Comparison of ENCODE assay signal across 9 mouse cellular contexts in the genomic region with DNA sequence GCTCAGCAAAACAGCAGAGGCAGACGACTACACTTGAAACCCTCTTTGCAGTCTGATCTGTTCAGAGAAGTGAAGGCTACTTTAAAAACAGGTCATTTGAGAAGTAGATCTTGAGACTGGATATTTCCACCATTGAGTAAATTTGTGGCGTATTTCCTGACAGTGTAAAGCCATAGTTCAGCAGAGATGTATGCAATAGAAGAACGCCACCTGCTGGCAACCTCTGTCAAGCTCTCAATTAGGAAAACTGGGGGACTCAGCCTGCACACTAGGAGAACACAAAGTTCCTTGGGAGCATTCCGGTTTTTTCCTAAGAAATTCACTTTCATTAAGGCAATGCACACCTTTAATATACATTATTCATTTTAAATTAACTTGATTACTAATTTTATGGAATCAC. TPM values are rescaled to one million over a fixed set of nuclear protein-coding genes. Genes with fewer than 3 reads are reported as not detected.
DNase-seq lines count a peak whose midpoint lies in the region; TF ChIP-seq lines count a peak whose summit lies in the region.
"Had no signal": no experiment of that assay in that cellular context is flagged by ENCODE, and none has a peak within 500 bp of the region (broad histone marks: within the 10 kb centered on the region; RNA-seq: fewer than 3 reads in every experiment).

No protein-coding gene starts in this region.

- no peak overlapping the region for H3K27ac ChIP-seq in heart, embryonic 10.5 days
- no peak overlapping the region for H3K27ac ChIP-seq in layer of hippocampus, adult 2 months

- H3K9me3 ChIP-seq in heart, embryonic 10.5 days, result no peaks in the 10 kb centered on the region
- H3K9me3 ChIP-seq: megakaryocyte, embryonic 14.5 days had no signal

- no peak overlapping the region for H3K4me3 ChIP-seq in heart, embryonic 10.5 days
- H3K4me3 ChIP-seq in layer of hippocampus, adult 2 months, result no peak overlapping the region
- H3K4me3 ChIP-seq: megakaryocyte, embryonic 14.5 days had no signal

- 16% methylated on average over 4 of the region's 4 CpGs for WGBS in heart, embryonic 10.5 days

- H3K36me3 ChIP-seq in heart, embryonic 10.5 days, result no peaks in the 10 kb centered on the region

- H3K27me3 ChIP-seq in heart, embryonic 10.5 days (ENCODE audit: insufficient read depth, poor library complexity, severe bottlenecking), result 0 out of 2 replicates have a peak, but pooled peaks cover 5% of the 10 kb centered on the region

- DNase-seq in heart, adult 18-20 months, result peak; percentile 38 to 77
- no peak for DNase-seq in heart, embryonic 10.5 days (ENCODE audit: low spot score)
- DNase-seq in MEL-GATA-1-ER (ENCODE audit: extremely low read depth, low read depth), result peak; percentile 44
- DNase-seq in cerebellum, postnatal 10 days, result peak; percentile 81 to 83
- DNase-seq in frontal cortex, postnatal 36 days (ENCODE audit: low spot score in 2 of 2), result peak; percentile 53 to 74
- peak; percentile 61 to 75 for DNase-seq in layer of hippocampus, adult 2 months (ENCODE audit: low spot score in 2 of 2)
- DNase-seq in lung, postnatal 14 days, result peak; percentile 76
- DNase-seq in right cerebral cortex, postnatal 4 days, result peak; percentile 76

- TF ChIP-seq CTCF in layer of hippocampus, adult 2 months (conservative IDR thresholded peaks at IDR 0.05), result peak; percentile 95

- no peaks in the 10 kb centered on the region for H3K4me1 ChIP-seq in heart, embryonic 10.5 days

RNA-seq across cellular contexts. Expression of gene Wdr41, which starts 34.9 kb away (rescaled TPM):
- 10 to 100 TPM; 17.7 to 17.9 TPM for total RNA-seq in heart, adult 18-20 months (2021)
- 17.3 and 19.3 TPM in 2 replicates for polyA plus RNA-seq in heart, embryonic 10.5 days (2016; fragmentation: Nextera tagmentation; extraction: Ambion mirVana)
- 10 to 100 TPM; 22.8 to 23.2 TPM for total RNA-seq in layer of hippocampus, adult 2 months (2021)
